Mouse (Mus musculus) lung, adult 2 months (tissue): ENCODE results near the gene Slc36a3.

ENCODE experiments used
- CTCF ChIP-seq: fragments of 200-500 bp; IDR thresholded peaks from 2 replicates; pipeline ENCODE4 v1.5.1; 2011; ENCODE audit warnings: mild to moderate bottlenecking, low read length, control low read depth; ENCODE audit not compliant: insufficient read depth
- POLR2A ChIP-seq: fragments of 200-500 bp; IDR thresholded peaks from 2 replicates; pipeline ENCODE4 v1.6.1; 2011; ENCODE audit warnings: low read depth, mild to moderate bottlenecking, control low read depth, low read length, borderline replicate concordance; ENCODE audit errors: extremely low read depth

DNA sequence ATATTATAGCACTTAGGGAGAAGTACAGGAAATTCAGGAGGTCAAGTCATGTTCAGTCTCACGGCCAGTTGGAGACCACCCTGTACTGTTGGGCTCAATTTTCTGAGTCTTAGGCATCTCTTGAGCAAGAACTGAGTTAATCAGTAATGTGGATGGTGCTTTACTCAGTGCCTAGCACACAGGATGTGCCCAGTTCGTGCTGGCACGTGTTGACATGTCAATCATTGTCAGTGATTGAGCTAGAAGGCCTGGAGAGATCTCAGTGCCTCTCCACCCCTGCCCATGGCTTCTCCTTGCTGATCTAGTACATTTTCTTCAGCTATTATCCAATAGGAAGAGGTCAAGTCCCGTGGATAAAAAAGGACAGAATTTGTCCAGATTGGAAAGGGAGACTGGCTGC, 46.1 kb downstream of the Slc36a3 start:
- TF ChIP-seq CTCF (no peak), POLR2A (no peak)
